Mouse (Mus musculus) testis, adult 2 months (tissue): ENCODE measurements around the gene Cnot2.
"Not testable (repeated sequence)": the region's sequence is repeated elsewhere in the genome, so short reads cannot be mapped to it uniquely, and the experiment has no call there.

ENCODE experiments used
- CTCF ChIP-seq: fragments of 200-500 bp; IDR thresholded peaks from 2 replicates; pipeline ENCODE4 v1.5.1; 2012; ENCODE audit warnings: low read depth, mild to moderate bottlenecking, inconsistent platforms, low read length, moderate library complexity; ENCODE audit not compliant: control insufficient read depth, insufficient read depth, insufficient replicate concordance
- POLR2A ChIP-seq: fragments of 200-500 bp; IDR thresholded peaks from 2 replicates; pipeline ENCODE4 v1.6.1; 2012; ENCODE audit warnings: low read depth, mild to moderate bottlenecking, inconsistent platforms, low read length, moderate library complexity; ENCODE audit not compliant: control insufficient read depth

- not testable (repeated sequence) for TF ChIP-seq CTCF, POLR2A
These were observed 14.8 kb downstream of the Cnot2 start for GRCm38 (mm10) chr10:116566492-116566891.
